Mouse (Mus musculus) regulatory T cell (primary cell): ENCODE measurements around the gene Rasgrp3.

Source experiments
- in situ Hi-C: fragments of 300-600 bp; cut with MboI, MseI; formaldehyde crosslinking; loops from one replicate; pipeline ENCODE4 v1.15.1; 2025; ENCODE audit warnings: high pct_unique_total_duplicates

Rasgrp3 gene

GRCm38 (mm10) chr17:75498241-75498651 is 62.5 kb downstream of the Rasgrp3 start:
- in situ Hi-C loops: no loop called here

- in situ Hi-C loops: no loop called here
These were observed 67.3 kb downstream of the Rasgrp3 start for GRCm38 (mm10) chr17:75503031-75503430.

DNA sequence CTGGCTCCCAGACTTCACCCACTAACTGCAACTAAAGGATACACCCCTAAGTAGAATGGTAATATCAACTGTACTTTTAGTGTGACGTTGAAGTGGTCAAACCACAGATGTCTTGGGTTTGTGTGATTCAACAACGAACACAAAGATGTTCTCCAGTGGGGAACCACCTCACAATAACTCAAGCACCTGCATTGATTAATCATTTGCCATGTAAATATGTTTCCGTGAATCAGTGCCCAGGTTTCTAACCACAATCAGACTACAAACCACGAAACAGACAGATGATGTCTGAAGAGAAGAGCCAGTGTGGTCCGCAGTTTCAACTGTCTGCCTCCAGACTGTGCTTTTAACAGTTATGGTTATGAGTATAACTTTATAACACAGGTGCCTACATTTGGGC is 69.4 kb downstream of the Rasgrp3 start:
- in situ Hi-C loops: no loop called here

DNA sequence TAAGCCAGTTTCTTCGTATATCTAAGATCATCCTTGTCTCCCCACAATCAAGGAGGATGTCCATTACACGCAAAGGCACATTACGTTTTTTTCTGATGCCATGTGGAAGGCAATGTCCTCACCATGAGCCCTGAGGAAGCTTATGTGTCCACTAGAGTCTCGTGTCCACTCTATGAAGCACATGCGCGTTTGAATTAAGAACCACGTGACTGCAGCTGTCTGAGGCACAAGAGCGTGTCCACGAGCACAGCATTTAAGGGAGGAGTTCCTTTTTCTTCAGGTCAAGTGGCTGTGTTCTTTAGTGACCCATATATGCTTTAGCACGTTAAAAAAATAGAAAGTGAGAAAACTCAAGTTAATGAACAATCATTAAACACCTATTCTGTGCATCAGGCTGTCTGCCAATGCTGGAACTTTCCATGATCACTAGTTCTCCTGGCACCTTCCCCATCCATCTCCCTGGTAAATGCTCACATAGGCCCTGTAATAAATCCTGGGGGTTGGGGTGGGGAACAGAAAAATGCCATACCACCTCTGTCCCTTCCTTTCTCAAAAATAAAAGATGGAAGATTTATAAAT is 70.5 kb downstream of the Rasgrp3 start:
- in situ Hi-C loops: no loop called here

- in situ Hi-C loops: no loop called here
These were observed 71.3 kb downstream of the Rasgrp3 start for GRCm38 (mm10) chr17:75506708-75507641.

- in situ Hi-C loops: no loop called here
These were observed 73.6 kb downstream of the Rasgrp3 start for GRCm38 (mm10) chr17:75509257-75509656.

DNA sequence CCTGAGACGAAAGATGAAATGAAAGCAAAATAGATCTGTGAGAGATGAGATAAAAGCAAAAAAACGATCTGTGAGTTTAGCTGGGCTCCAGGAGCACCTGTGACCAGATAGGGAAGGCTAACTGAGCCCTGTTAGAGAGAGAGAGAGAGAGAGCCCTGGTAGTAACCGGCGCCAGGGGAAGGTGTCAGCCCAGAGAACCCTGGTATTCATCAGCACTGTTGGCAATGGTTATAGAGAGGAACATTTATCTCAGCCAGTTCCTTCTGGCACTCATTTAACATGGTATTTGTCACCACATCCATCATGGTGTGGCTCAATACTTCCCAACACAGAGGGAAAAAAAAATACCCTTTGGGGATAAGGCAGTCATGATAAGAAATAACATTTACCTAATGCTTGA is 80.9 kb downstream of the Rasgrp3 start:
- in situ Hi-C loops: no loop called here

DNA sequence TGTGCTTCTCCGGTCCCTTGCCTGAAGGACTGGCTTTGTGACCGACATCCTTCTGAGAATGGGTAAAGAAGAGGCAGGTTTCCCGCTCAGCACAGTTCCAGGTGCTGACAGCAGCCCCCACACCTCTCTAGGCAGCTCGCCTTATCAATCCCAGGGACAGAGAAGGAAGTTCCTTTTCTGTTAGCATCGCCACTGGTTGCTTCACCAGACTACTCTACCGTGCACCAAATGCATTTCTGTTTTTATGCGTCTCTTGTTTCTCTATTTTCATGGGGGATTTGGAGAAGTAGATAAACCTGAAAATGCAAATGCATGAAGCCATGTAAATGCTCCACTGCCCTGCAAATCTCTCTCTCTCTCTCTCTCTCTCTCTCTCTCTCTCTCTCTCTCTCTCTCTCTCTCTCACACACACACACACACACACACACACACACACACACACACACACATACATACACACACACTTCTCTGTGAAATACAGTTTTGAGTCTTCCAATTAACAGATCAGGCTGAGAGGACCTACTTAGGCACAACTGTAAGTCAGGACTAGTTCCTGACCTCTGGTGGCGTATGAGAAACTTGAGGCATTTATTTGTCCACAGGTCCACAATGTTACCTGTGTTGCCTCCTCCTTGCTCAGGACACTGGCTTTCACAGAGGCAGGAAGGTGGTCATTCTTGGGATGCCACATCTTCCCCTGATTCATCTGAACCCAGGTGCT is 82.6 kb downstream of the Rasgrp3 start:
- in situ Hi-C loops: no loop called here

DNA sequence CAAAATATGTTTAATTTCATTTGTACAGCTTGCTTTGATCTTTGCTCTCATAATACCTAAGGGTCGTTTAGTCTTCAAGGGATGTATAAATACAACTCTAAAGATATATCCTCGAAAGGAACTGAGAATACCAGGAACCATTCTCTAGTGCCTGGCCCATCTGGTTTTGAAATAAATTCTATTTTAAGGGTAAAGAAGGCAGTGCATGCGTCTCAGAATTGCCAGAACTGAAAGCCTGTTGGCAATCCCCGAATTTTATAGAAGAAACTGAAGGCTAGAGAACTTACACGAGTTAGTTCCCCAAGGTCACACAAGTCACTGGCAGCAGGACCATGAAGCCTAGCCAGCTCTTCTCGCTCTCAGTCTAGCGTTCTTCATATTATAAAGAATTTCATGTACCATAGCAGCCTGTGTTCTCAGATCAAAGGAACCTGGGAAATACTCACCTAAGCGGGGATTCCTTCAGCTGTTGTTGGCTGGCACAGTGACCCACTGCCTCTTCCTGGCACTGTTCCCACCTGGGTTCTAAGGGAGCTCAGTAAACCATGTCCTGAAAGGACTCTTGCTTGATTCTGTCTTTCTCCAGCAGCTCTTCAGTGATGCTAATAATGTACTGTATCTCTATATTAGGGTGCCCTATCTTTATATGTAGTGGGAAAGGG is 83.7 kb downstream of the Rasgrp3 start:
- in situ Hi-C loops: no loop called here

DNA sequence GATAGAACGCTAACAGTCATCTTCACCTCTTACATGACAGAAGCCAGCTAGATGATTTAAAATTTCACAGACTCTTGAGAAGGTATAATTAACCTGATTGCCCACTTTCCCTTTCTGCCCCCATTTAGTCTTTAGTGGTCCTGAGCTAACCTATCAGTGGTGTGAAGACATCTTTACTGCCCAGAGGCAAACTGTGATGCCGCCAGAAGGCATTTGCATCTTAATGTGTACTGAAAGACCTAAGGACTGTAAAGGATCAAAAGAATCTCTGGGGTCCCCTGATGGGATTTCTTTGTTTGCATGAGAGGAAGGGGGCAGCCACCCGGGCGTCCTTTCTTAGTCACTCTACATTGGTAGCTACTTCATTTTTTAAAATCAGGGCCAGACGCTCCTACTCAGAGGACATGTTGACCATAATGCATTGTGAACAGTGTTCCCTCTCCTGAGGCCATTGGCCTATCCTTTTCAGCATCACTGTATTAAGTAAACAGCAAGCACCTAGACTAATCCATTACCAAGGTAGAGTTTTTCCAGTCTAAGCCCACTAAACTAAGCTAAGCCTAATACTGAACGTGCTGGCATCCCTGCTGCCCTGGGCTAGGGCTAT is 85.6 kb downstream of the Rasgrp3 start:
- in situ Hi-C loops: no loop called here

GRCm38 (mm10) chr17:75522347-75523065 is 86.8 kb downstream of the Rasgrp3 start:
- in situ Hi-C loops: no loop called here

DNA sequence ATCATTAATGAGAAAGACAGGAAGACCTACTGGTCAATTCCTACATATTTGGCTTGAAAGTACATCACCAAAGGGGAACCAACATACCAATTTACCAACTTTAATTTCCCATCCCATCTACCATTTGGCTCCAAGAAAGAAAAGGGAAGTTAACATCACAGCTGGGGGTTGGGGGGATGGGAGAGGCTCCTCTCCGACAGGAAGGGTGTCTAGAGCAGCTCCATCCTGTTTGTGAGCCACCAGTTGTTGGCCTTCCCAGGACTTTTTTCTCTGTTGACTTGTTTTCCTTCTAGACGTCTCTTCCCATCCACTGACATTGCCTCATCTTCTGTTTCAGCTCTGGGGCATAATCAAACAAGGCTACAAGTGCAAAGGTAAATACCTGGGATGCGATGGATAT is 88.1 kb downstream of the Rasgrp3 start:
- in situ Hi-C loops: no loop called here

- in situ Hi-C loops: loop anchor here (25.0 kb wide), 1 partner anchor 789 kb away; no protein-coding TSS in a partner anchor
These were observed 90.7 kb downstream of the Rasgrp3 start for GRCm38 (mm10) chr17:75526411-75526810.

DNA sequence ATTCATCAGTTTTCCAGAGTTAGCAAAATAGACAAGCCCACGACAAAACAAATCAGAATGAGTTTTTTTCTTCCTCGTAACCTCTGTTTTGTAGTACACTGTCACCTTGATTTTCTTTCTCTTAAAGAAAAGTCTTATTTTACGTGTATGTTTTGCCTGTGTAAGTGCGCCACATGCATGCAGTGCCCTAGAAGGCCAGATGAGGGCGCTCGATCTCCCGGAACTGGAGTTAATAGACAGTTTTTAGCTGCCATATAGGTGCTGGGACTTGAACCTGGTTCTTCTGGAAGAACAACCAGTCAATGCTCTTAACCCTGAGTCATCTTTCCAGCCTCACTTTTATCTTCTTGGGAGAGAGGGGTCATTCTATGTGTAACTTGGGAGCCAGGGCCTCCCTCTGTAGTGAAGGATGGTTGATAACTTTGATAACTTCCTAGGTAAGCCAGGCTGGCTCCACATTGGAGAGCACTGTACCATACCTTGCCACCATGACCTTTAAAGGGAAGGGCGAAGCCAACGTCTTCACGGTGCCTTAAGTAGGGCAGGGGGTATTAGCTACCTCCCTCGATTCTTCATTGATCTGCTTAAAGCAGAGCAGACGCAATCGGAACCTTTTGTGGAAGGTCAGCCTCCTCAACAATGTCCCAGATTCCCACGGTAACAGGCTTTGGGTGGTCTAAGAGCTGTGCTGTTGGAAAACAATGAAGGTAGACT is 93.7 kb downstream of the Rasgrp3 start:
- in situ Hi-C loops: loop anchor here (25.0 kb wide), 1 partner anchor 792 kb away; no protein-coding TSS in a partner anchor

DNA sequence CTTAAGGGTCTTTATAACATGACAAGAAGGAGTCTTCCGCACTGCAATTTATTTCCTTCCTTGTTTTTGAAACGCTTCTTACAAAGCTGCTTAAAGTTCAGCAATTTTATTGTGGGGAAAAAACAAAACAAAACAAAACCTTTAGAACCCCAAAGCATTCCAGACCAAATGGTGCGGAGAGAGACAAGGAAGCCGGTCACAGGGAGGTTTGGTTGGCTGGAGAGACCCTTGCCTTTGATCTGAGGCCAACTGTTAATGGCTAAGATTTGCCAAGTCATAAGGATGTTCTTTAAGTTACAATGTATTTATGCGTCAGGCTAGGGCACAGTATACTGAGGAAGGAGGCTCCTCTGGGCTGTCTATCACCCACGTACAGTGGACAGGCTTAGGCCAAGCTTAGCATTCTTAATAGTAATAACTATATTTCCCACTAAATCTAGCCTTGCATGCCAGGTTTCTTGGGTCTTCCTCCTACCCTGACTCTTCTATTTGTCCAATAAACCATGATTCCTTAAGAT is 96.8 kb downstream of the Rasgrp3 start:
- in situ Hi-C loops: loop anchor here (25.0 kb wide), 1 partner anchor 795 kb away; no protein-coding TSS in a partner anchor

DNA sequence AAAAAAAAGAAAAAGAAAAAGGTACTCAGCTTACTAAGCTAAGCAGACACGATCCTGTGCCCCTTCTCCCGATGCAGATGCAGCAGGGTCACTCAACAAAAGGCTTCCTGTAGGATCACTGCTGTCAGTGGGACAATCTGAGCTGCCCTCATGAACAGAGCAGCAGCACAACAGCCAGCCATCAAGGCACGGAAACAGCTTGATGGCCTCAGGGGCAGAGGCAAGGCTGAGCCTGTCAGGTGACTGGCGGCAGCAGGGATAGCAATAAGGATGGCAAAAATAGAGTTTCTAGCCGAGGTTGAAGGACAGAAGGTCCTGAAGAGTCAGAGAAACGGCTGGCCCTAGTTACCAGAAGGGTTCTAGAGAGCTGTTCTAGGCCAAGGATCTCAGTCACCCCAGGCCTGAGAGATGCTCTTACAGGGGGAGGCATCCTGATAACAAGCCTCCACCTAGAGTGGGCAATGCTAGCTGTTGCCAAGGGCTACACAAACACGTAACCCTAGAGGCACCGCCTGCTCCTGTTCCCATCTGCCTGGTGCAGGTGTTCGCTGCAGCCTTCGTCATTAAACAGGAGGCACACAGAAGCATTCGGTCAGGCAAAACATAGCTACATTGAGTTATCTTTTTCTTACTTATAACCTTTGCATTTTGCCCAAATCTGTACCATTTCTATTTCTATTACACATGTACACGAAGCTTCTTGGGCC is 98.8 kb downstream of the Rasgrp3 start:
- in situ Hi-C loops: loop anchor here (25.0 kb wide), 1 partner anchor 797 kb away; no protein-coding TSS in a partner anchor

GRCm38 (mm10) chr17:75535612-75536011 is 99.9 kb downstream of the Rasgrp3 start:
- in situ Hi-C loops: loop anchor here (25.0 kb wide), 1 partner anchor 798 kb away; no protein-coding TSS in a partner anchor

DNA sequence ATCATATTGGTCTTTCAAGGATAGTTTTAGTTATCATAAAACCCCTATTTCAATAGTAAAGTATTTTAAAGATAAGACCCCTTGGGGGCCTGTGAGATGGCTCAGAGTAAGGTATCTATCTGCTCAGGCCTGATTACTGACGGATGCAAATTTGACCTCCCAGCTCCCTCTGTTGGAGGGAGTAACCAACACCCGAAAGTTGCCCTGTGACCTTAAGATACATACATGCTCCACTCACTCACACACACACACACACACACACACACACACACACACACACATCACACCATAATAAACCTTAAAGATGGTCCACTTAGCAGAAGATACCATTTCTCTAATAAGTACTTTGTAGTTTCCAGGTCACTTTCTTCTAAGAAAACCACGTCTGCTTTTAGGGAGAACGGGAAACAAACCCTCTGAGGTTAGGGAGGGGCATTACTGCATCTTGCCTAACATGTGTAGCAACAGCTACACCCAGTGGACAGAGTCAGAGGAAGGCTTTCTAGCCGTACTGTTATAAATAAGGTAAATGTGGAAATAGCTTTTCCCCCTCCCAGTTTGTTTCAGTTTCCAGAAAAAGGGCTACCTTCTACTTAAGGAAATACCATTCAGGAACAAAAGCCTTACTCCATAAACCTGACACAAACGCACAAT is 100.8 kb downstream of the Rasgrp3 start:
- in situ Hi-C loops: loop anchor here (25.0 kb wide), 1 partner anchor 799 kb away; no protein-coding TSS in a partner anchor
